Mouse (Mus musculus) spleen, adult 2 months (tissue): Measurements from ENCODE around the gene Tinag.

ENCODE experiments used
- CTCF ChIP-seq: fragments of 200-500 bp; IDR thresholded peaks from 2 replicates; pipeline ENCODE4 v1.5.1; 2011; ENCODE audit warnings: mild to moderate bottlenecking, inconsistent platforms; ENCODE audit not compliant: insufficient read depth, insufficient read length, insufficient replicate concordance; ENCODE audit errors: extremely low read depth
- POLR2A ChIP-seq: fragments of 200-500 bp; IDR thresholded peaks from 2 replicates; pipeline ENCODE4 v1.6.1; 2011; ENCODE audit warnings: low read depth, low read length, inconsistent platforms

GRCm38 (mm10) chr9:77025271-77025670 lies 20.3 kb downstream of the Tinag start:
- no peak for TF ChIP-seq CTCF
- no peak for TF ChIP-seq POLR2A
